Mouse (Mus musculus) left cerebral cortex, adult 18-20 months (tissue): ENCODE results near the gene C1d. TPM values are rescaled to one million over a fixed set of nuclear protein-coding genes. Genes with fewer than 3 reads are reported as not detected.

Source experiments
- total RNA-seq, 2 experiments: library from RNA; stranded (reverse); gene quantifications; 2 replicates each; pipeline ENCODE4 v1.2.3; 2021

C1d gene
- total RNA-seq, 2 experiments from 2014 or later = 45.0 to 45.9 TPM

Other genes starting within 250 kb of the C1d start
- 10 to 100 TPM; 94.7 to 97.1 TPM for gene Cnrip1, start 206.0 kb upstream of the C1d start, total RNA-seq
- 1 to 10 TPM; 7.5 TPM for gene Plek, start 205.2 kb upstream of the C1d start, total RNA-seq
- 100 to 1,000 TPM; 724 to 738 TPM for gene Ppp3r1, start 98.3 kb upstream of the C1d start, total RNA-seq
- 10 to 100 TPM in 1 of 2 experiments, 1 to 10 TPM in 1; 9.2 to 10.0 TPM for gene Wdr92, start 75.5 kb upstream of the C1d start, total RNA-seq
- gene Pno1, start 46.0 kb upstream of the C1d start, total RNA-seq = 10 to 100 TPM; 24.2 to 24.9 TPM